Mouse (Mus musculus) CD4-positive, CD25-positive, alpha-beta regulatory T cell, adult 2 months (primary cell): Measurements from ENCODE around the gene Mcoln2.

Experiments used
- DNase-seq: peaks from one replicate; pipeline ENCODE4 v3.0.0-alpha.2; 2012; ENCODE audit warnings: low read depth, low spot score

The Mcoln2 gene

DNA sequence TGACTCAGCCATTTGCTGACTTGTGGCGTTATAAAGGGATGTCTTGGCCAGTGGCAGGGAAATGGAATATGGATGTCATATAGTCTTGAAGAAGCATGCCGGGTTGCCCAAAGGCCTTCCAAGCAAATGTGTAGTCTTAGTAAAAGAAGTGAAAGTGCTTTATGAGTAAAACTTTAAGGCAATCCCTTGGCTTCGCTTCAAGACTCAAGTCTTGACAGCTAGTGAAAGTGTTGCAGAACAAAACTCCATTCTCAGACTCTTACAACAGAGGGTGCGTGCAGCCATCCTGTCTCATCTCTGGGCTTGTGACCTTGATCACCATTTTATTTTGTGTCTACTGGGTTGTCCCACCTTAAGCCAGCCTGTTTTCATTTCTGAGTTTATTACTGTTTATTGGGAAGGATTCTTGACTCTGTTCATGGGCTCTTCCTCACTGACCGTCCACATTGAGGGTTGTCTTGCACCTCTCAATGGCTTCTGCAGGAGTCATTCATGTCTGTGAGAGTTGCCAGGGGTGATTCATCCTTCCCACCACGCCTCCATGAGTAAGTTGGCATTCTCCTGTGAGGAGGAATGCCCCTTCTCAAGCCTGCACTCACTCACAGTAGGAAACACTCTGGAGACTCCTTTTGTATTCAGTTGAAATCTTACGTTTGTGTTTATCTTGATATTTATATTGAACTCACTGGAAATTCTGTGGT is 75.6 kb downstream of the Mcoln2 start:
- DNase-seq = no peak

DNA sequence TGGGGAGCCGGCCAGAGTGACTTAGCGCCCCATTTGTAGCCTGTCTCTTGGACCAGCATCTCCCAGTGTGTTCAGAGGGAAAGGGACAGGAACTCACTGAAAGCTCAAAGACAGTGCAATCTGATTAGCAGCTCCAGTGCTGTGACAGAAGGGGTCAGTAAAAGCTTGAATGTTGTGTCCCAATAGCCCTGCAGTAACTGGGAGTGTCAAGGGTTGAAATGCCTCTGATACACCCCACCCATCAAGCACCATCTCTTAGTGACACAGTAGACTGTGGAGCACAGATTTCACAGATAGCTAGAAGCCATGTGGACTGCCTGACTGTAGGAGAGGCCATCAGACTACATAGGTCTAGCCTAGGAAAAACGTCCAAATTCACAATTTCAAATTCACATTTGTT is 77.8 kb downstream of the Mcoln2 start:
- DNase-seq = no peak

DNA sequence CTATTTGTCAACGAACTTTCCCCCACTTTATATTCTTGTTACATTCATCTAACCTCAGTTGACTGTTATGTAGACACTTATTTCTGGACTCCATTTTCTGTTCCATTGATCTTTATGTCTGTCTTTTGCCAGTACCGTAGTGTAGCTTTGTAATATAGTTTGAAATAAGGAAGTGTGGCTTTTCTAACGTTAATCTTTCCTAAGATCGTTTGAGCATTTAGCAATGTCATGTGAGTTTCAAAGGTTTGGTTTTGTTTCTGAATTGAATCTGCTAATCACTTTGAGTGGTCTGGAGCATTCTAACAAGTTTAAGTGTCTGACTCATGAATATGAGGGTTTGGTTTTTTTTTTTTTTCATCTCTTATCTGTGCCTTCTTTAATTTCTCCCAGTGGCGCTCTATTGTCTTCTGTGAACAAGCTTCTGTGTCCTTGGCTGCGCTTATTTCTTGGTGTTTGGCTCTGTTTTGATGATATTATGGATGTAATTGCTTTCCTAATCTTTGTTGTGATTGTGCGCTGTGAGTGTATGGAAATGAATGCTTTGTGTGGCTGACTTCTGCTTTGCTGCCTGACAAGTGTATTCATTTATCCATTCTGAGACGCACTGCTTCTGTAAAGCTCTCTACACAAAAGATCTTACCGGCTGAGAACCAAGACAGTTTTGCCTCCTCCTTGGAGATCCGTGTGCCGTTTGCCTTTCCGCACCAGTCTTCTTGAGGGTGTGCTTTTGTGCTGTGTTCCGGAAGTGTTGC is 79.1 kb downstream of the Mcoln2 start:
- no peak for DNase-seq

DNA sequence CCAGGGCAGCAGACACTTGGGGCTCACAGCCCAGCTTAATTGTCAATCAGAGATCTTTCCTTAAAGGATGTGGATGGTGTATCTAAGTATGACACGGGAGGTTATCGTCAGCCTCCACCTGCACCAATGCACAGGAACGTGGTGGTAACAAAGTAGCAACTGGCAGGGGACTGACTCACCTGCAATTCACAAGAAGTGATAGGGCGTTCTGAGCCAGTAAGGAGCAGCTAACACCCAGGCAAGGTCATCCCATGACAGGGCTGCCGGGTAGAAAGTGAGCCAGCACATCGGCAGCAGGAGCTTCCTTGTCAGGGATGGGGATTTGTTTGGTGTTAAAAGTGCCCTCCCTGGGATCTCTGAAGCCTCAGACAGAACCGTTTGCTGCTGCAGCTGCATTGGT is 83.1 kb downstream of the Mcoln2 start:
- DNase-seq = no peak

GRCm38 (mm10) chr3:146233741-146234140 is 84.1 kb downstream of the Mcoln2 start:
- DNase-seq = no peak

DNA sequence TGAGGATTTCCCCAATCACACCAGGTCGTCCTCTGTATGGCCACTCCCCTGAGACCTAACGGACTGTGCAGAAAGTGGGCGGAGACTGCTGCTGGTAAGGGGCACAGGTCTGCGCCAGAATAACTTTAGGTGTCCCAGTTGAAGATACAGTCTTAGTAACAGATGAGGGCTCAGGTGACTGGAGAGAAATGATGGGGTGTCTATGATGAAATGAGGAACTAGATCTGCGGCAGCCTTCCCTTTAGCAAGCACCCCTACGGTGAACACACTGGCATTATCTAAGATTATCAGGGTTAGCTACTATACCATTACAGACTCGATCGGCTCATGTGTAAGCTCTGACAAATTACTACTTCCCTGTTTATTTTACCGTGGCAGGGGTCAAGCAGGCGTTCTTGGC is 84.9 kb downstream of the Mcoln2 start:
- no peak for DNase-seq

DNA sequence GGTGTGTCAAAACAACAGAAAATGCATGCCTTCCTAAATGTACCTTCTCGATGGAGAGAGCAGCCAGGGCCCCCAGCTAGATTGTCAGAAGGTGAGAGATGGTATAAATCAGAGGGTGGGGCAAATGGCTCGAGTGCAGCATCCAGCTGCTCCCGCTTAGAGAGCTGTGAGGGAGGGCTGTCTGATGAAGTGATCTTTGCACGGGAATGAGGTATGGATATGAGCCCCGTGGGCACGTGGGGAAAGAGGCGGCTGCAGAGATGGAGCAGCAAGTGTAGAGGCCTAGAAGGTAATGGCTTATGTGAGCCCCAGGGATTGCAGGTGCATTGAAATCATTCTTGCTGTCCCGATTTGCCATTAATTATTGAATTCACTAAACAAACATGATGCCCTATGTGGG is 86.6 kb downstream of the Mcoln2 start:
- no peak for DNase-seq

GRCm38 (mm10) chr3:146237676-146238075 is 88.0 kb downstream of the Mcoln2 start:
- no peak for DNase-seq

- DNase-seq = no peak
Observed at GRCm38 (mm10) chr3:146244630-146245029, 95.0 kb downstream of the Mcoln2 start.
